Mouse (Mus musculus): ENCODE measurements around the gene Prrg4.
"Not testable (repeated sequence)": the region's sequence is repeated elsewhere in the genome, so short reads cannot be mapped to it uniquely, and the experiment has no call there.

The Prrg4 gene

GRCm38 (mm10) chr2:104849276-104849990, at the start of gene Prrg4:
TSS of gene Prrg4 (minus strand) at chr2:104849876.
- peak; percentile 27 for DNase-seq (ENCODE audit: low spot score)

- DNase-seq (ENCODE audit: low spot score), result peak; percentile 49
Measured at GRCm38 (mm10) chr2:104887882-104888566, 38.3 kb upstream of the Prrg4 start.

- DNase-seq (ENCODE audit: low spot score), result not testable (repeated sequence)
Measured at GRCm38 (mm10) chr2:104887331-104887730, 37.7 kb upstream of the Prrg4 start.

DNA sequence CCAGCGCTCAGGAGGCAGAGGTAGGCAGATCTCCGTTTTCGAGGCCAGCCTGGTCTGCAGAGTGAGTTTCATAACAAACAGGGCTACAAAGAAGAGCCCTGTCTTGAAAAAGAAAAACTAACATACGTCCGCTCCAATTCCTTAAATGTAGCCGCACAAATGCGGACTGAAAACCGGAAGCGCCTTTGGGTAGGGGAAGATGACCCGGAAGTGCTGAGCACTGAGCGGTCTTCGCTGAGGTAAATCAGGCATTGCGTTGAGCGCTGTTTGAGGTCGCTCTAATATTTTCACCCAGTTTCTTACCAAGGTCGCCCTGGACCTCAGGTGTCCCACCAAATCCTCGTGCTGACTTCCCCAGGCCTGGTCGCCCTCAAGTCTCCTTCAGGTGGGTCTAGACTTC, 36.4 kb upstream of the Prrg4 start:
- no peak for DNase-seq (ENCODE audit: low spot score)

DNA sequence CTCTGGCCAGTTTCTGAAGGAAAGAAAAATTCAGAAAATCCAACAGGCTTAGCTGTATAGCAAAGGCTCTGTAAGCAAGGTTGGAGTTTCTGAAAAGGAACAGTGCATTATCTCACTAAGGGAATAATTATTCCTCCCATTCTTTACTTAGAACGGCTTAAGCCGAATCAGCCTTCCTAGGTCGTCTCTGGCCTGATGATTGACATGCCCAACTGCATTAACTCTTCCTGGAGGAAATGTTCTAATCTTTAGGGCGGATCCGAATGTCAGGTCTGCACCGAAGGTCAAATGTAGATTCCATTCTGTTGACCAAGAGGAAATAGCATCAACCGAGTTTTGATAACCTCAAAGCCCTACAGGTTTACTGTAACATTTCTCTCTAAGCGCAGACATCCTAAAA, 29.1 kb upstream of the Prrg4 start:
- DNase-seq (ENCODE audit: low spot score), result no peak

GRCm38 (mm10) chr2:104869101-104869500, 19.4 kb upstream of the Prrg4 start:
- DNase-seq (ENCODE audit: low spot score), result no peak

DNA sequence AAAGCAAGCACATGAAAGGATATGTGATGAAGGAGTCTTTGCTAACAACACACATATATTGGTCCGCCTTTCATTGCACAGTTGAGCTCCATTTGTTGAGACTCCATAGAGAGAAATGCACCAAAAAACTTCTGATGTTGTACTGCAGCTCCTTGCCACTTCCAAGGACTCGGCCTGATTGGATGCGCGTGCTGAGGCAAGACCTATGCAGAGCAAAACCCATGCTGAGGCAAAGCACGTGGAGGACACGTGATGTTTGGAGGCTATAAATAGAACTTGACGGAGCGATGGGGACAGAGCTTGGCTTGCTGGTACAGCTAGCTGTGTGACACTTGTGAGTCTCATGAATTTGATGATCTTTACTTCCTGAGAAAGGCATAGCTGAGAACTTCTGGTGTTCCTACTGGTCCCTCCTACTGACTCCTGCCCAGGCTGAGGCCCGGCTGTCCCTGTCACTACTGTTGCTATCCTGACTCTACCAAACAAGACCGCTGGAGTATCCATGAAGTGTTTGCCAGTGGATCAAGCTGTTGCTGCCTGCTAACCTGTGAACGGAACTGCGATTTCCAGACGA, 17.7 kb upstream of the Prrg4 start, which contains the start of gene Ccdc73:
TSS of gene Ccdc73 (plus strand) at position 524 of the 574 bp plus-strand sequence.
- no peak for DNase-seq (ENCODE audit: low spot score)

GRCm38 (mm10) chr2:104864176-104864860, 14.6 kb upstream of the Prrg4 start:
- DNase-seq (ENCODE audit: low spot score), result no peak

DNA sequence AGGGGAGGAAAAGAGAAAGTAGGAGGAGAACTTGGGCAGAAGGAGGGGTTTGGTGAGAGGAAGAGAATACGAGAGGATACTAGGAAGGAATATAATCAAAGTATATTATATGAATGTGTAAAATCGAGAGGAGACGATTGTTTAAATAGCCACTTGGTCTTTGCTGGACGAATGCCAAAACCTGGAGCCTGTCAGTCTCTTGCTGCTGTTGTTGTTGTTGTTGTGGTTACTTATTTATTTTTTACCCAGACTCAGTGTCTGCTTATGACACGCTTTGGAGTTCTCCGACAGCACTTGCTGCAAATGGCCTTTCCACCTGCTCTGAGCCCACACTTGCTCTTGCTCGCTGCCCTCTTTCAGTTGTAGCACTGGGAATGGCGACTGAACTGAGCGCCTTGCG, 10.8 kb upstream of the Prrg4 start:
- no peak for DNase-seq (ENCODE audit: low spot score)

- no peak for DNase-seq (ENCODE audit: low spot score)
Measured at GRCm38 (mm10) chr2:104859060-104859459, 9.4 kb upstream of the Prrg4 start.

DNA sequence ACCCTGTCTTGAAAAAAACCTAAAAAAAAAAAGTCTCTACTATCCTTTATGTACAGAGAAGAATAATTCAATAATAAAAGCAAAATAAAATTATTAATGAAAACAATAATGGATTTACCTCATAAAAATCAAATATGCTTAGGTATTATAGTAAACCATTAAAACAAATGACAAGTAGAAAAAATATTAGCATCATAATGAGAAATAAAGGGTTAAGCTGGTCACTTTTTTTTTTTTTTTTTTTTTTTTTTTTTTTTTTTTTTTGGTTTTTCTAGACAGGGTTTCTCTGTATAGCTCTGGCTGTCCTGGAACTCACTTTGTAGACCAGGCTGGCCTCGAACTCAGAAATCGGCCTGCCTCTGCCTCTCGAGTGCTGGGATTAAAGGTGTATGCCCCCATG, 8.4 kb upstream of the Prrg4 start:
- DNase-seq (ENCODE audit: low spot score), result not testable (repeated sequence)

- no peak for DNase-seq (ENCODE audit: low spot score)
Measured at GRCm38 (mm10) chr2:104856218-104856617, 6.5 kb upstream of the Prrg4 start.

GRCm38 (mm10) chr2:104855732-104856131, 6.1 kb upstream of the Prrg4 start:
- DNase-seq (ENCODE audit: low spot score), result no peak

- DNase-seq (ENCODE audit: low spot score), result no peak
Measured at GRCm38 (mm10) chr2:104854836-104855235, 5.2 kb upstream of the Prrg4 start.

- DNase-seq (ENCODE audit: low spot score), result no peak
Measured at GRCm38 (mm10) chr2:104852546-104852945, 2.9 kb upstream of the Prrg4 start.

- DNase-seq (ENCODE audit: low spot score), result no peak
Measured at GRCm38 (mm10) chr2:104851686-104852085, 2.0 kb upstream of the Prrg4 start.

DNA sequence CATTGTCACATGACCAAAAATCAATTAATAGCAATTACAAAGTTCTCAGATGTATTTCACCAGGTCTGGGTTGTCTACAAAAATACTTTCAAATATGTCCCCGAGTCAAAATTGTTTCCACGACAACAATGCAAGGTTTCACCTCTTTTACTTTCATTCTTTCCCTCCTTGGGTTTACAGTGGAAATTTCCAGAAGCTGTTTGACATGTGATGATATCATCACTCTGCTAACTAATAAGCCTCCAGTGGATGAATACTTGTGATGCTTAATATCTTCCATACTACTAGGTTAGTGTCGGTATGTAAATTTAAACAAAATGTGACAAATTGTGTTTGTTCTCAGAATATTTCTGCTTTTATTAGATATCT, 299 bp upstream of the Prrg4 start:
- no peak for DNase-seq (ENCODE audit: low spot score)

- no peak for DNase-seq (ENCODE audit: low spot score)
Measured at GRCm38 (mm10) chr2:104848235-104849161, 1.2 kb downstream of the Prrg4 start.

GRCm38 (mm10) chr2:104847645-104848044, 2.0 kb downstream of the Prrg4 start:
- no peak for DNase-seq (ENCODE audit: low spot score)

GRCm38 (mm10) chr2:104846638-104847414, 2.9 kb downstream of the Prrg4 start:
- no peak for DNase-seq (ENCODE audit: low spot score)

GRCm38 (mm10) chr2:104842559-104842958, 7.1 kb downstream of the Prrg4 start:
- DNase-seq (ENCODE audit: low spot score), result no peak

Measured in ovary, postnatal 10 days (tissue).